Mouse (Mus musculus) myocyte (in vitro differentiated cells): Measurements from ENCODE around the gene Nynrin. TPM values are rescaled to one million over a fixed set of nuclear protein-coding genes. Genes with fewer than 3 reads are reported as not detected.

Source experiments
- H3K27me3 ChIP-seq: one replicate; pipeline ENCODE4 v1.6.1; 2011; ENCODE audit not compliant: control insufficient read depth, insufficient read depth, insufficient read length
- H3K36me3 ChIP-seq: one replicate; pipeline ENCODE4 v1.6.1; 2011; ENCODE audit not compliant: control insufficient read depth, insufficient read depth
- H3K4me2 ChIP-seq: one replicate; pipeline ENCODE4 v1.6.1; 2011; ENCODE audit warnings: low read depth, control low read depth
- H3K4me3 ChIP-seq: one replicate; pipeline ENCODE4 v1.5.1; 2011; ENCODE audit warnings: mild to moderate bottlenecking, control low read depth, moderate library complexity
- H3K79me2 ChIP-seq: one replicate; pipeline ENCODE4 v1.6.1; 2011; ENCODE audit not compliant: control insufficient read depth, insufficient read depth
- H3ac ChIP-seq: one replicate; pipeline ENCODE4 v1.6.1; 2011; ENCODE audit not compliant: control insufficient read depth, insufficient read length
- CEBPB ChIP-seq: IDR thresholded peaks from 2 replicates; pipeline ENCODE4 v1.6.1; 2011; ENCODE audit warnings: mild to moderate bottlenecking, moderate library complexity; ENCODE audit not compliant: poor library complexity, insufficient read depth, severe bottlenecking
- E2F4 ChIP-seq: IDR thresholded peaks from one replicate; pipeline ENCODE4 v1.6.1; 2011; ENCODE audit warnings: mild to moderate bottlenecking, control low read depth, moderate library complexity; ENCODE audit not compliant: insufficient read depth
- MAX ChIP-seq: IDR thresholded peaks from one replicate; pipeline ENCODE4 v1.6.1; 2011; ENCODE audit warnings: low read depth, mild to moderate bottlenecking, control low read depth
- MYOD1 ChIP-seq, 3 experiments: IDR thresholded peaks; one replicate each; pipeline ENCODE4 v1.6.1; 2011; ENCODE audit warnings: control low read depth in 2 of 3, low read depth in 2 of 3, mild to moderate bottlenecking in 2 of 3, moderate library complexity in 1 of 3; ENCODE audit not compliant: insufficient read length in 2 of 3, control insufficient read depth in 1 of 3
- MYOG ChIP-seq, 3 experiments: IDR thresholded peaks; one replicate each; pipeline ENCODE4 v1.6.1; 2011; ENCODE audit warnings: control low read depth in 2 of 3, low read depth in 2 of 3, mild to moderate bottlenecking in 2 of 3; ENCODE audit not compliant: insufficient read length in 2 of 3, control insufficient read depth in 1 of 3, insufficient read depth in 1 of 3
- POLR2A ChIP-seq: IDR thresholded peaks from one replicate; pipeline ENCODE4 v1.6.1; 2011; ENCODE audit warnings: low read depth, mild to moderate bottlenecking, control low read depth, moderate library complexity; ENCODE audit not compliant: insufficient read length
- POLR2AphosphoS2 ChIP-seq: IDR thresholded peaks from one replicate; pipeline ENCODE4 v1.6.1; 2011; ENCODE audit warnings: low read depth, control low read depth; ENCODE audit not compliant: insufficient read length
- REST ChIP-seq: IDR thresholded peaks from one replicate; pipeline ENCODE4 v1.6.1; 2011; ENCODE audit warnings: mild to moderate bottlenecking, control low read depth, moderate library complexity; ENCODE audit not compliant: insufficient read depth, insufficient read length
- SRF ChIP-seq: IDR thresholded peaks from one replicate; pipeline ENCODE4 v1.6.1; 2011; ENCODE audit warnings: low read depth; ENCODE audit not compliant: control insufficient read depth, insufficient read length
- TCF12 ChIP-seq: IDR thresholded peaks from one replicate; pipeline ENCODE4 v1.6.1; 2011; ENCODE audit warnings: mild to moderate bottlenecking, control low read depth; ENCODE audit not compliant: poor library complexity, insufficient read depth, severe bottlenecking
- TCF3 ChIP-seq: IDR thresholded peaks from one replicate; pipeline ENCODE4 v1.6.1; 2011; ENCODE audit warnings: low read depth, control low read depth; ENCODE audit not compliant: insufficient read length
- USF1 ChIP-seq: IDR thresholded peaks from one replicate; pipeline ENCODE4 v1.6.1; 2011; ENCODE audit warnings: low read depth, mild to moderate bottlenecking, control low read depth, moderate library complexity
- polyA plus RNA-seq: library from polyadenylated mRNA; unstranded; fragments of >200 nt; fragmentation: generic; extraction: Trizol; gene quantifications from one replicate; pipeline ENCODE4 v1.2.1, GENCODE M21; 2012; ENCODE audit warnings: missing spikeins

Gene Nynrin
- polyA plus RNA-seq, 1 experiment: 0.12 TPM

DNA sequence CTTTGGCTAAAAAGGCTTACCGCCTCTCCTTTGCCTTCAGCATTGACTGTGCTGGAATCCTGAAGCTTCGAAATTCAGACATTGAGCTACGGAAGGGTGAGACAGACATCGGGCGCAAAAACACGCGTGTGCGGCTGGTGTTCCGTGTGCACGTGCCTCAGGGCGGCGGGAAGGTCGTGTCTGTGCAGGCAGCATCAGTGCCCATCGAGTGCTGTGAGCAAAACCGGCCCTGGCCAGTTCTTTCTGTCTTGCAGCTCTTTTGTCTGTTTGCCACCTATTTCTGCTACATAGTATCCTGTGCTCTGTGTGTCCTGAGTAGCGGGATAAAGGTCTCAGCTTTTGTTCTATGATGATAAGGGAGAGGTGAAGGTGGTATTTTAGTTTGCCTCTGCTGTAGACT lies 24.0 kb upstream of the Nynrin start:
- Histone ChIP-seq H3K36me3 (no peaks in the 10 kb centered on the region), H3K4me2 (no peak overlapping the region), H3ac (no peak overlapping the region), H3K79me2 (no peaks in the 10 kb centered on the region), H3K27me3 (no peaks in the 10 kb centered on the region), H3K4me3 (no peak overlapping the region)
- no peak for TF ChIP-seq USF1
- no peak for TF ChIP-seq TCF12
- TF ChIP-seq REST: no peak
- no peak for TF ChIP-seq MYOD1 (IDR thresholded peaks at IDR 0.05; ENCODE audit: control insufficient read depth in 1 of 3, insufficient read length in 2 of 3, low read depth in 2 of 3)
- no peak for TF ChIP-seq SRF
- TF ChIP-seq POLR2AphosphoS2: no peak
- no peak for TF ChIP-seq MYOG (IDR thresholded peaks at IDR 0.05; ENCODE audit: control insufficient read depth in 1 of 3, insufficient read depth in 1 of 3, insufficient read length in 2 of 3, low read depth in 2 of 3)

GRCm38 (mm10) chr14:55830331-55830730 lies 23.5 kb upstream of the Nynrin start:
- TF ChIP-seq TCF3 (no peak), MYOD1 (IDR thresholded peaks at IDR 0.05; ENCODE audit: control insufficient read depth in 1 of 3, insufficient read length in 2 of 3, low read depth in 2 of 3) (no peak), TCF12 (no peak), MYOG (IDR thresholded peaks at IDR 0.05; ENCODE audit: control insufficient read depth in 1 of 3, insufficient read depth in 1 of 3, insufficient read length in 2 of 3, low read depth in 2 of 3) (no peak)
- Histone ChIP-seq H3ac (no peak overlapping the region), H3K27me3 (no peaks in the 10 kb centered on the region), H3K36me3 (no peaks in the 10 kb centered on the region), H3K4me2 (no peak overlapping the region), H3K4me3 (no peak overlapping the region), H3K79me2 (no peaks in the 10 kb centered on the region)

DNA sequence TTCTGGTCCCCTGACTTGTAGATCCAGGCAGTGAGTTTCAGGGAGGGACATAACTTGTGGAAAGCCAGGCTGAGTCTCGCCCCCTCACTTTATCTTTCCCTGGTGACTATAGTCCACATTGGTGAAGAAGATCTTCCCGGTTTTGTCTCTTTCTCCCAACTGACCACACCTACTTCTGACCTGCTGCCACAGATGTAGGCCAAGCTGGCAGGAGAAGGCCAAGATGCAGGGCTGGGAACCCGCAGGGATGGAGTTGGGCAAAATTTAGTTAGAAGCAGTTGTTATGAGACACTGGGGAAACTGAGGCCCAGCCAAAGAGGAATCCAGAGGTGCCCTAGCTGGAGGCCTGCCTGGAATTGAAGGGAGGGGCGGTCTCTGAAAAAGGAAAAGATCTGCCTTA lies 20.7 kb upstream of the Nynrin start:
- TF ChIP-seq CEBPB: no peak
- no peak for TF ChIP-seq E2F4
- no peak for TF ChIP-seq POLR2AphosphoS2
- no peak for TF ChIP-seq MYOG (IDR thresholded peaks at IDR 0.05; ENCODE audit: control insufficient read depth in 1 of 3, insufficient read depth in 1 of 3, insufficient read length in 2 of 3, low read depth in 2 of 3)
- TF ChIP-seq MYOD1 (IDR thresholded peaks at IDR 0.05; ENCODE audit: control insufficient read depth in 1 of 3, insufficient read length in 2 of 3, low read depth in 2 of 3): no peak
- Histone ChIP-seq H3K27me3 (no peaks in the 10 kb centered on the region), H3ac (no peak overlapping the region), H3K79me2 (no peaks in the 10 kb centered on the region), H3K36me3 (no peaks in the 10 kb centered on the region), H3K4me3 (no peak overlapping the region), H3K4me2 (no peak overlapping the region)

DNA sequence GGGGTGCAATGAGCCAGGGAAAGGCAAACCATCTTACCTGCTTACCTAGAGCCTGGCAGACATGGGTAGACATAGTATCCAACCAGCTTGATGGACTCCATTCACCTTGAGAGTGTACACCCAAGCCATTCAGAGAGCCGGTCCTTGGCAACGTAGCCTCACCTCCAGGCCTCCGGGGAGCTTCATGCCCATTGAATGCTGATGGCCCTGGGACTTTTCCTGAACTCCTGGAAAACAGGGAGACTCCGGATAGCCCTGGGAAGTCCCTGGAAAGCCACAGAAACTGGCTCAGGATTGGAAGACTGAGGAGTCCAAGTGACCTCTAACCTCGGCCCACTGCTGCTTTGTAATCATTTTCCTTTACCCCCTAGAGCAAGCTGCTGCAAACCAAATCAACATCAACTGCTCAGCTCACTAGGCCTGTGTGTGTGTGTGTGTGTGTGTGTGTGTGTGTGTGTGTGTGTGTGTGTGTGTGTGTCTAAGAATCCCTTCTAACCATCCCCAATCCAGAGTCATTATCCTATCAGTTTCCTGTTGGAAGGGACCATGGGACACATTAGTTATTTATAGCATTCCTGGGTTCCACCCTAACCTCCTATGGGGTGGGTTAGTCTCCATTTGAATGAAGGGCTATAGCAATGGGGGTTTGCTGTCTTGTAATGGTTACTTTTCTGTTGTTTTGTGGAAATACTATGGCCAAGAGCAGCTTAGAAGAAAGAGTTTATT lies 18.8 kb upstream of the Nynrin start:
- H3K4me3 ChIP-seq: no peak overlapping the region
- H3ac ChIP-seq: no peak overlapping the region
- H3K27me3 ChIP-seq: no peaks in the 10 kb centered on the region
- TF ChIP-seq POLR2AphosphoS2: peak; percentile 20
- TF ChIP-seq REST: no peak
- no peaks in the 10 kb centered on the region for H3K79me2 ChIP-seq
- no peak overlapping the region for H3K4me2 ChIP-seq
- no peaks in the 10 kb centered on the region for H3K36me3 ChIP-seq

GRCm38 (mm10) chr14:55838312-55838711 lies 15.5 kb upstream of the Nynrin start:
- Histone ChIP-seq H3ac (no peak overlapping the region), H3K27me3 (no peaks in the 10 kb centered on the region), H3K4me2 (no peak overlapping the region), H3K36me3 (no peaks in the 10 kb centered on the region), H3K79me2 (no peaks in the 10 kb centered on the region), H3K4me3 (no peak overlapping the region)
- TF ChIP-seq E2F4: no peak
- TF ChIP-seq MAX: no peak
- no peak for TF ChIP-seq CEBPB
- TF ChIP-seq REST: no peak
- TF ChIP-seq POLR2AphosphoS2: no peak
- no peak for TF ChIP-seq TCF3
- no peak for TF ChIP-seq POLR2A
- TF ChIP-seq MYOD1 (IDR thresholded peaks at IDR 0.05; ENCODE audit: control insufficient read depth in 1 of 3, insufficient read length in 2 of 3, low read depth in 2 of 3): no peak
- no peak for TF ChIP-seq MYOG (IDR thresholded peaks at IDR 0.05; ENCODE audit: control insufficient read depth in 1 of 3, insufficient read depth in 1 of 3, insufficient read length in 2 of 3, low read depth in 2 of 3)

DNA sequence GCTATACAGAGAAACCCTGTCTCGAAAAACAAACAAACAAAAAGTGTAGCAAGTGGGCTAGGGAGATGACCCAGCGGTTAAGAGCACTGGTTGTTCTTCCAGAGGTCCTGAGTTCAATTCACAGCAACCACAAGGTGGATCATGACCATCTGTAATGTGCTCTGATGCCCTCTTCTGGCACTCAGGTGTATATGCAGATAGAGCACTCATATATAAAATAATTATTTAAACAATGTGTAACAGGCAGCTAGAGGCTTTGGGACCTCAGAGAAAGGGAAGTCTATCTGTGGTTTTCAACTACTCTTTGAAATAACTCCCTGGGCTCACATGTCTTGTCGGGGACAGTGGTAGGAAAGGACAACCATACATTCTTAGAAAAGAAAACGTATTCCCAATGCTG lies 15.1 kb upstream of the Nynrin start:
- Histone ChIP-seq H3K36me3 (no peaks in the 10 kb centered on the region), H3K4me2 (no peak overlapping the region), H3K27me3 (no peaks in the 10 kb centered on the region), H3K4me3 (no peak overlapping the region), H3ac (no peak overlapping the region), H3K79me2 (no peaks in the 10 kb centered on the region)
- TF ChIP-seq POLR2AphosphoS2 (no peak), MYOD1 (IDR thresholded peaks at IDR 0.05; ENCODE audit: control insufficient read depth in 1 of 3, insufficient read length in 2 of 3, low read depth in 2 of 3) (no peak), POLR2A (no peak), CEBPB (no peak), MYOG (IDR thresholded peaks at IDR 0.05; ENCODE audit: control insufficient read depth in 1 of 3, insufficient read depth in 1 of 3, insufficient read length in 2 of 3, low read depth in 2 of 3) (no peak), SRF (no peak), E2F4 (no peak), TCF3 (no peak), USF1 (no peak), MAX (no peak), REST (no peak), TCF12 (no peak)
